Mouse (Mus musculus) midbrain, embryonic 16.5 days (tissue): ENCODE measurements around the gene Cpne6. TPM values are rescaled to one million over a fixed set of nuclear protein-coding genes. Genes with fewer than 3 reads are reported as not detected.

Experiments used
- ATAC-seq: fragments of 200-750 bp; cut with Nextera tagmentation; 2 replicates; pipeline ENCODE4 v1.8.0; 2017; ENCODE audit warnings: moderate TSS enrichment
- H3K27ac ChIP-seq: fragments of 300-500 bp; sonication (generic); 2 replicates; pipeline ENCODE4 v1.5.1; 2014; ENCODE audit warnings: mild to moderate bottlenecking, low read length, mixed read lengths
- H3K27me3 ChIP-seq: fragments of 300-500 bp; sonication (generic); 2 replicates; pipeline ENCODE4 v1.6.1; 2014; ENCODE audit warnings: low read depth, low read length, mixed read lengths; ENCODE audit not compliant: control insufficient read depth, insufficient read depth
- H3K36me3 ChIP-seq: fragments of 300-500 bp; sonication (generic); 2 replicates; pipeline ENCODE4 v1.6.1; 2014; ENCODE audit warnings: mild to moderate bottlenecking, low read length, moderate library complexity, mixed read lengths; ENCODE audit not compliant: control insufficient read depth, insufficient read depth
- H3K4me1 ChIP-seq: fragments of 300-500 bp; sonication (generic); 2 replicates; pipeline ENCODE4 v1.6.1; 2014; ENCODE audit warnings: mild to moderate bottlenecking, low read length, mixed read lengths; ENCODE audit not compliant: control insufficient read depth, insufficient read depth
- H3K4me2 ChIP-seq: fragments of 300-500 bp; sonication (generic); 2 replicates; pipeline ENCODE4 v1.6.1; 2014; ENCODE audit warnings: mild to moderate bottlenecking, low read length, mixed read lengths
- H3K4me3 ChIP-seq: fragments of 300-500 bp; sonication (generic); 2 replicates; pipeline ENCODE4 v1.5.1; 2014; ENCODE audit warnings: low read depth, mild to moderate bottlenecking, low read length, moderate library complexity, mixed read lengths
- H3K9ac ChIP-seq: fragments of 300-500 bp; sonication (generic); 2 replicates; pipeline ENCODE4 v1.6.1; 2014; ENCODE audit warnings: low read depth, low read length, mixed read lengths
- H3K9me3 ChIP-seq: fragments of 300-500 bp; sonication (generic); replicated peaks from 2 replicates; pipeline ENCODE4 v1.6.1; 2014; ENCODE audit warnings: mild to moderate bottlenecking, low read length, mixed read lengths; ENCODE audit not compliant: control insufficient read depth, poor library complexity, severe bottlenecking
- WGBS: fragments of 180-500 bp; shearing (Covaris S2); extraction: QIAGEN DNeasy Blood & Tissue Kit; methylation state at CpG from one replicate; pipeline ENCODE4 v1.1.7; 2014; 5-methylcytosine and 5-hydroxymethylcytosine counted together
- polyA plus RNA-seq: library from polyadenylated mRNA; unstranded; fragments of >200 nt; fragmentation: Nextera tagmentation; extraction: Ambion mirVana; gene quantifications from 2 replicates; pipeline ENCODE4 v1.2.1, GENCODE M21; 2015

Cpne6 gene
- polyA plus RNA-seq: 2.2 and 3.4 TPM in 2 replicates

DNA sequence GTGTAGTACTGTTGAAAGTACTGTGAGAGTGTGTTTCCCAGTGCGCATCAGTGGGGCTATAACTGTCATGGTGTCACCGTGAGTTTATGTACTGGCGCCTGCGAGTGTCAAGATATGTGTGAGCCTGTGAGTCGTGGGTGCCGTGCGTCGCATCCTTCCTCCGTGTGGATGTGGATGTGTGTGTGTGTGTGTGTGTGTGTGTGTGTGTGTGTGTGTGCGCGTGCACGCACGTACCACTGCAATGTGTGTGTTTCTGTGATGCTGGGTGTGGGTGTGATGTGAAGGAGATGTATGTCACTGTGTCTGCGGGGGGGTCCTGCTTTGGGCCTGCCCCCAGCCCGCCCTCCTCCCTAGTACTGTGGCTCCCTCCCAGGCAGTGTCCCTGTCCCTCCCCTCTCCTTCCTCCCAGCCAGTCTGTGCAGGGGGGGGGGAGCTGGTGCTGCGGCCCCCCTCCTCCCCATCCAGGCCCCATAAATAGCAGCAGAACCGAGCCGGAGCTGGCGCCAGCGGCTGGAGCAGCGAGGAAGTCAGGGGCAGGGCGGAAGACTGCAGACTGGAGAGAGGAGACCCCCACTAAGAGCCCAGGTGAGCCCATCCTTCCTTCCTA is at the start of gene Cpne6:
Cpne6 (plus strand) TSS at position 321 of the 607 bp plus-strand sequence.
- Histone ChIP-seq H3K4me3 (no peak within 1 kb of the TSS), H3K9me3 (no peaks in the 10 kb centered on the region), H3K27ac (no peak within 1 kb of the TSS), H3K27me3 (no peaks in the 10 kb centered on the region), H3K36me3 (peaks cover 6% of the 10 kb centered on the region; the same call in 1 of the 2 replicates), H3K4me1 (no peaks in the 10 kb centered on the region), H3K9ac (peak within 1 kb of the TSS; percentile 51), H3K4me2 (no peak within 1 kb of the TSS; the same call in 1 of the 2 replicates)
- 75% methylated on average over 20 of the region's 22 CpGs for WGBS
- ATAC-seq: 0 out of 2 replicates have a peak, but pooled peaks have one; percentile 14

DNA sequence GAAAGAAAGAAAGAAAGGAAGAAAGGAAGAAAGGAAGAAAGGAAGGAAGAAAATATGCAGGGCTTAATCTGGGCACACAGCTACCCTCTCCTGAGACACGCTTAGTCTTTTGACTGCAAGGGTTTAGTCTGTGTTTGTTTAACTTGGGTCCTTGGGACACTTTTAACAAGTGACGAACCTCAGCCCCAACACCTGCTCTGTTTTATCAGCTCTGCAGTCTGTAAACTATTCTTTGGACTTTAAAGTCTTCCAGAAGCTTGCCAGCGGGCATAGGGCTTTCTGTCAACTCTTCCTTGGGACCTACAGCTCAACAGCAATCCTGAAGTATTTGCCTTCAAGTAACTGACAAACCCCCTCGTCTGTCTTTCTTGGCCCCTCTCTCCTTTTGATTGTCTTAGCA is 48.5 kb upstream of the Cpne6 start:
- Histone ChIP-seq H3K4me3 (no peak overlapping the region), H3K27me3 (no peaks in the 10 kb centered on the region), H3K9me3 (no peaks in the 10 kb centered on the region), H3K27ac (no peak overlapping the region), H3K36me3 (no peaks in the 10 kb centered on the region), H3K4me2 (no peak overlapping the region), H3K9ac (no peak overlapping the region), H3K4me1 (no peaks in the 10 kb centered on the region)
- 60% methylated on average over 4 of the region's 4 CpGs for WGBS
- no peak for ATAC-seq

DNA sequence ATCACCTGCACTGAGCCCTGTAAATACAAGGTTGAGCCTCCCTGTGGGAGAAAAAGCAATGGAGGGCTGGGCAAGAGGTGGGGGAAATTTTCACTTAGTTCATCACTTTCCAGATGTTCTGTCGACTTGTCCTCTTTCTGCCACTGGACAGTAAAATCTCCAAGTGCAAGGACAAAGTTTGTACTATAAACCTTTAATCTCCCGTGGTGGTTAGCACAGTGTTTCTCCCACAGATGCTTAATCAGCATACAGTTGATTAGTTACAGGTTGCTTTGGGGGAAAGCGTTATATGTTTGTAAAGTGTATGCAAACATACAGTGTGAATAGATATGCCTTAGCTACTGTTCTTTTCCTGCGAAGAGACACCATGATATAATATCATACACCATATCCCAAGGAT is 43.8 kb upstream of the Cpne6 start:
- Histone ChIP-seq H3K27me3 (no peaks in the 10 kb centered on the region), H3K36me3 (no peaks in the 10 kb centered on the region), H3K9ac (no peak overlapping the region), H3K4me1 (no peaks in the 10 kb centered on the region), H3K9me3 (no peaks in the 10 kb centered on the region), H3K4me2 (no peak overlapping the region), H3K4me3 (no peak overlapping the region), H3K27ac (no peak overlapping the region)
- WGBS: 87% methylated on average over 4 of the region's 4 CpGs
- no peak for ATAC-seq

DNA sequence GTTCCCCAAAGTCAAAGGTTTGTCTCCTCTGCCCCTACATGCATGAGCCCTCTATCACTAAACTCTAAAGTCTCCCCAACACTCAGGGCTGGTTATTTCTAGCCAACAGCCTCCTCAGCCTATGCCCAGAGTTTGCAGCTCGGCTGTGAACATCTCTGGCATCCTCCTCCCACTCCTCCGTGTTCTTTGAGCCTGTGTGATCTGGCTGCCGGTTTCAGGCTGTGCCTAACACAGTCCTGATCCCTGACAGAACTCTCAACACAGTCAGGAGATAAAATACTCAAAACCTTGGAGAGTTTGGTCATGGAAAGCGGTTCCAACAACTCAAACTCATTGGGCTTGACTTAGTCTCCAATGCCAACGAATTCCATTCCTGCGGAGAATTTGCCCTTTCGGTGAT is 43.1 kb upstream of the Cpne6 start:
- Histone ChIP-seq H3K4me2 (no peak overlapping the region), H3K36me3 (no peaks in the 10 kb centered on the region), H3K4me3 (no peak overlapping the region), H3K4me1 (no peaks in the 10 kb centered on the region), H3K27me3 (no peaks in the 10 kb centered on the region), H3K9me3 (no peaks in the 10 kb centered on the region), H3K9ac (no peak overlapping the region), H3K27ac (no peak overlapping the region)
- WGBS: 81% methylated on average over 7 of the region's 7 CpGs
- ATAC-seq: no peak

DNA sequence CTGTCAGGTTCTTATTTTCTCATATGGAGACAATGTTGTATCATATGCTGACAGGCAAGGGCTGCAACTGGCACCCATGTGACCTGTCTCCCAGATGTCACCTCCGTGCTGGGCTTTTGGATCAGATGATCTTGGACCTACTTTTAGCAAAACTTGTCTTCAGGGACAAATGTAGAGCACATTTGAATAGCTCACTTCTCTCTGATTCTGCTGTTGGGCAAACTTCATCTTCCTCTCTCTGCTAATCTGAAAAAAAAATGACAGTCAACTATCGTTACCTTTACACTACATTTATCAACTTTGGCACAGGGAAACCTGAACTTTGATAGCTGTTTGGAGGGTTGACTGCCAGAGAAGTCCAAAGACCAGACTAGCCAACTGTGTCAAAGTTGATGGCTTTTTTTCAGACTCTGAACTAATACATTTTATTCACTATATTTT is 41.9 kb upstream of the Cpne6 start:
- Histone ChIP-seq H3K4me2 (no peak overlapping the region), H3K4me3 (no peak overlapping the region), H3K36me3 (no peaks in the 10 kb centered on the region), H3K27ac (no peak overlapping the region), H3K4me1 (no peaks in the 10 kb centered on the region), H3K27me3 (no peaks in the 10 kb centered on the region), H3K9ac (no peak overlapping the region), H3K9me3 (no peaks in the 10 kb centered on the region)
- 89% methylated on average over 2 of the region's 2 CpGs for WGBS
- no peak for ATAC-seq

DNA sequence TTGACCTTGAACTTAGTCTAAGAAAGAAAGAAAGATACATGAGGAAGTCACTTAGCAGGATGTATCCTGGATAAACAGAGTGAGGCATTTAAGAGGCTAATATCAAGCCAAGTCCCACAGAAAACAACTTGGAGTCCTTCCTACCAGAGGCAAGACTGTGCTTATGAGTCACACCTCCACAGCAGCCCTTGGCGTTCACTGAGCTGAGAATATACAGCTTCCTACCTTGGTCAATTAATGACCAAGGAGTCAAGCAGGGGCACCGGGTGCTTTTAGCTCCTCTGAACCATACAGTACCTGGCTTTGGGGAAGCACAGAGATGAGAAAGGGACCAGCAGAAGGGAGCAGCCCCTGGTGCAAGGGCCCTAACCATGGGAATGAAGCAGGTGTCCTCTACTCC is 41.2 kb upstream of the Cpne6 start:
- Histone ChIP-seq H3K9me3 (no peaks in the 10 kb centered on the region), H3K4me2 (no peak overlapping the region), H3K4me3 (no peak overlapping the region), H3K9ac (no peak overlapping the region), H3K27me3 (no peaks in the 10 kb centered on the region), H3K4me1 (no peaks in the 10 kb centered on the region), H3K27ac (no peak overlapping the region), H3K36me3 (no peaks in the 10 kb centered on the region)
- WGBS: 86% methylated on average over 2 of the region's 2 CpGs
- ATAC-seq: no peak

DNA sequence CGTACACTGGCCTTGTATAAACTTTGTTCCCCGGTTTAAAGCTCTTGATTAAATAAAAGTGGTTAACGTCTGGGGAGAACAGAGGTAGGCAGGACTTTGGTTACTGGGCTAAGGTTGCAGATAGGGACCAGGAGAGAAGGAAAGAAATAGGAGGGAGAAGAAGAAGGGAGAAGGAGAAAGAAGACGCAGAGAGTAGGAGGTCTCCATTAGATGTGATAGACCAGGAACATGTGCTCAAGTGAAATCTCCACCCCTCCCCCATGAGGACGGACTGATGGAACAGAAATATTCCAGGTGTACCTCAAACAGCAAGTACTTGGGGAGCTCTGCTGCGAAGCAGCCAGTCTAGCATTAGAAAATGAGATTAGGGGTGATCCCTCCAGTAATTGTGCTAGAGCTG is 40.4 kb upstream of the Cpne6 start:
- no peak overlapping the region for H3K27ac ChIP-seq
- no peak overlapping the region for H3K9ac ChIP-seq
- H3K4me3 ChIP-seq: no peak overlapping the region
- no peaks in the 10 kb centered on the region for H3K27me3 ChIP-seq
- WGBS: 81% methylated on average over 6 of the region's 6 CpGs
- no peak overlapping the region for H3K4me2 ChIP-seq
- H3K9me3 ChIP-seq: no peaks in the 10 kb centered on the region
- no peak for ATAC-seq
- no peaks in the 10 kb centered on the region for H3K36me3 ChIP-seq
- no peaks in the 10 kb centered on the region for H3K4me1 ChIP-seq

DNA sequence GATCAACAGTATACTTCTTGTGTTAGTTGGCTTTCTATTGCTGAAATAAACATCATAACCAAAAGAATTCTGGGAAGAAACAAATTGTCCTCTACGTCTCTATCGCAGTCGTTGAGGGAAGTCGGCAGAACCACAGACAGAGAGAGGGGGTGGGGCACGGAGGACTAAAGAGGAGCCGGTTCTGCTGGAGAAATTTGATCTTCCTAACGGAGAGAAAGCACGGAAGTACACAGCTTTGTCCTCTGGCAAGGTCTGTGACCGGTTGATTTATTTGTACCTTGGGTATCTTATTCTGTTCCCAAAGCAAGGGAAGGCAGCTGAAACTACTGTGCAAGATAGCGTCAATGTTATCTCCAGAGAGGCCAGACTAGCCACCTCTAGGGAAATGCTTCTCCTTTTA is 39.4 kb upstream of the Cpne6 start:
- Histone ChIP-seq H3K36me3 (no peaks in the 10 kb centered on the region), H3K9ac (no peak overlapping the region), H3K4me1 (no peaks in the 10 kb centered on the region), H3K27me3 (no peaks in the 10 kb centered on the region), H3K4me3 (no peak overlapping the region), H3K9me3 (no peaks in the 10 kb centered on the region), H3K27ac (no peak overlapping the region), H3K4me2 (no peak overlapping the region)
- no peak for ATAC-seq
- 21% methylated on average over 10 of the region's 10 CpGs for WGBS

DNA sequence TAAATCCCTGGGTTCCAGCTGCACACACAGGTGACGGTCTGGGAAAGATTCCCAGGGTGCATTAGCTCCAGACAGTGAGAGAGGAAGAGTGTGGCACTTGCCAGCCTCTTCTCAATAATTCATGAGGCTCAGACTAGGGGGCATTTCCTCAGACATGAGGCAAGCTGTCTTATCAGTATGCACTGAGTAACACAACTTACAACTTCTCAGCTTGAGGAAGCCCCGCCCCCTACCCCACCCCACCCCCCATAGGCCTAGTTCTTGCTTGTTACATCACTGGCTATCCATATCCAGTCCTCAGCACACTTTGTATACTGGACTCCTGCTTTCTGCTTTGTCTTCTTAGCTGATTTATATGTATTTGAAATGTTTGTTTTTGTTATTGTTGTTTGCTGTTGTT is 34.6 kb upstream of the Cpne6 start:
- Histone ChIP-seq H3K4me3 (no peak overlapping the region), H3K27ac (no peak overlapping the region), H3K9me3 (no peaks in the 10 kb centered on the region), H3K4me1 (no peaks in the 10 kb centered on the region), H3K9ac (no peak overlapping the region), H3K4me2 (no peak overlapping the region), H3K36me3 (no peaks in the 10 kb centered on the region), H3K27me3 (no peaks in the 10 kb centered on the region)
- ATAC-seq: no peak
- 52% methylated on average over 2 of the region's 2 CpGs for WGBS
